20 mouse cellular contexts compared by ENCODE assay signal in the genomic region with DNA sequence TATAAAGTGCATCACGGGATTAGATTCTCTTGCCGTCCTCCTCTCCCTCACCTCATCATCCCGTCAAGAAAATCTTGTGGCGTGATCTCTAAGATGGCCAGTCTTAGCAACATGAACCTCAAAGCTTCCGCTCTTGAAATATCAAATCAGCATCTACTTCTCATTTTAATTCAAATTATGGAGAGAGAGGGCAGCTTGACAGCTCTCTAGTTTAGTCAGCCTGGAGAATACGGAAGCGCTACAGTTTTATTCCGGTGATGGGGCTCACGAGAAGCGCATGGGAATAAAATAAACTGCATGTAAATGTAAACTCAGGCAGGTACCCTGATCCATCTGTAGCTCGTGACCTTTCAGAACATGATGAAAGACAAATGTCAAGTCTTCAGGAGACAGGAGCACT. TPM values are rescaled to one million over a fixed set of nuclear protein-coding genes. Genes with fewer than 3 reads are reported as not detected.
DNase-seq lines count a peak whose midpoint lies in the region; ATAC-seq lines count a peak whose summit lies in the region.
"Had no signal": no experiment of that assay in that cellular context is flagged by ENCODE, and none has a peak within 500 bp of the region (broad histone marks: within the 10 kb centered on the region; RNA-seq: fewer than 3 reads in every experiment).

No protein-coding gene starts in this region.

- H3K36me3 ChIP-seq in midbrain, embryonic 11.5 days (ENCODE audit: control insufficient read depth, insufficient read depth, low read length), result no peaks in the 10 kb centered on the region
- H3K36me3 ChIP-seq in midbrain, embryonic 10.5 days, result no peaks in the 10 kb centered on the region
- H3K36me3 ChIP-seq in midbrain, embryonic 13.5 days, result no peaks in the 10 kb centered on the region
- H3K36me3 ChIP-seq: heart, embryonic 13.5 days; liver, embryonic 13.5 days; neural tube, embryonic 12.5 days had no signal

- no peak overlapping the region for H3K4me2 ChIP-seq in midbrain, embryonic 11.5 days
- H3K4me2 ChIP-seq in midbrain, embryonic 13.5 days (replicated peaks), result peak overlapping the region; percentile 17
- H3K4me2 ChIP-seq: heart, embryonic 13.5 days; liver, embryonic 13.5 days; neural tube, embryonic 12.5 days had no signal

- no peak overlapping the region for H3K4me3 ChIP-seq in midbrain, embryonic 11.5 days (ENCODE audit: low read depth, low read length)
- H3K4me3 ChIP-seq in midbrain, embryonic 10.5 days, result no peak overlapping the region
- H3K4me3 ChIP-seq in midbrain, embryonic 13.5 days (replicated peaks), result no peak overlapping the region
- H3K4me3 ChIP-seq: heart, adult 2 months; heart, embryonic 13.5 days; liver, embryonic 13.5 days; neural tube, embryonic 12.5 days had no signal

- H3K9ac ChIP-seq in midbrain, embryonic 11.5 days (ENCODE audit: low read length), result no peak overlapping the region
- H3K9ac ChIP-seq in midbrain, embryonic 13.5 days (replicated peaks), result no peak overlapping the region
- H3K9ac ChIP-seq: heart, embryonic 13.5 days; liver, embryonic 13.5 days; neural tube, embryonic 12.5 days had no signal

- no peaks in the 10 kb centered on the region for H3K27me3 ChIP-seq in midbrain, embryonic 11.5 days (ENCODE audit: control insufficient read depth, insufficient read depth, low read length)
- H3K27me3 ChIP-seq in midbrain, embryonic 10.5 days (ENCODE audit: low read depth, poor library complexity, severe bottlenecking), result peaks cover 21% of the 10 kb centered on the region
- H3K27me3 ChIP-seq in midbrain, embryonic 13.5 days, result 0 out of 2 replicates have a peak, but pooled peaks cover 1% of the 10 kb centered on the region
- H3K27me3 ChIP-seq: neural tube, embryonic 12.5 days had no signal

- H3K4me1 ChIP-seq in midbrain, embryonic 11.5 days (ENCODE audit: control insufficient read depth, insufficient read depth, low read length), result peaks cover 5% of the 10 kb centered on the region; the same call in 1 of the 2 replicates
- H3K4me1 ChIP-seq in midbrain, embryonic 10.5 days, result peaks cover 10% of the 10 kb centered on the region
- H3K4me1 ChIP-seq in midbrain, embryonic 13.5 days (replicated peaks), result peaks cover 15% of the 10 kb centered on the region
- H3K4me1 ChIP-seq: heart, embryonic 13.5 days; liver, embryonic 13.5 days had no signal

- no peak for DNase-seq in frontal cortex, postnatal 25 days (ENCODE audit: low spot score in 2 of 2)
- DNase-seq in midbrain, embryonic 11.5 days (ENCODE audit: low spot score, missing footprints), result no peak
- no peak for DNase-seq in midbrain, embryonic 10.5 days (ENCODE audit: low spot score)
- no peak for DNase-seq in testis, postnatal 14 days (ENCODE audit: low spot score)
- DNase-seq in yolk sac, embryonic 10.5 days (ENCODE audit: low spot score), result no peak
- DNase-seq: adrenal gland, postnatal 10 days; cerebellum, adult 2 months; cerebellum, postnatal 25 days; gastrocnemius, postnatal 25 days; kidney, postnatal 25 days; liver, embryonic 13.5 days; lung, adult 2 months had no signal

- no peaks in the 10 kb centered on the region for H3K9me3 ChIP-seq in midbrain, embryonic 11.5 days (ENCODE audit: control insufficient read depth, low read length)
- H3K9me3 ChIP-seq in midbrain, embryonic 10.5 days (replicated peaks), result no peaks in the 10 kb centered on the region
- no peaks in the 10 kb centered on the region for H3K9me3 ChIP-seq in midbrain, embryonic 13.5 days
- H3K9me3 ChIP-seq: heart, embryonic 13.5 days; liver, embryonic 13.5 days; neural tube, embryonic 12.5 days had no signal

- no peak overlapping the region for H3K27ac ChIP-seq in midbrain, embryonic 11.5 days (ENCODE audit: low read depth, low read length)
- H3K27ac ChIP-seq in midbrain, embryonic 10.5 days (replicated peaks), result no peak overlapping the region
- H3K27ac ChIP-seq in midbrain, embryonic 13.5 days, result no peak overlapping the region
- H3K27ac ChIP-seq: heart, adult 2 months; heart, embryonic 13.5 days; hindbrain, postnatal 0 days; liver, embryonic 13.5 days; neural tube, embryonic 12.5 days had no signal

- 64% methylated on average over 11 of the region's 11 CpGs for WGBS in midbrain, embryonic 11.5 days
- WGBS in midbrain, embryonic 10.5 days, result 70% methylated on average over 11 of the region's 11 CpGs
- 44% methylated on average over 11 of the region's 11 CpGs for WGBS in midbrain, embryonic 13.5 days

- peak; percentile 70; the same call in 1 of the 2 replicates for ATAC-seq in frontal cortex, adult (ENCODE audit: low TSS enrichment)
- 0 out of 2 replicates have a peak, but pooled peaks have one; percentile 33 for ATAC-seq in midbrain, embryonic 11.5 days (ENCODE audit: low FRiP score)
- ATAC-seq in midbrain, embryonic 13.5 days, result 0 out of 2 replicates have a peak, but pooled peaks have one; percentile 6
- ATAC-seq: forebrain, embryonic 14.5 days; hindbrain, postnatal 0 days; intestine, embryonic 16.5 days had no signal

RNA-seq across cellular contexts. Expression of gene Mgmt, which starts 22.9 kb away (rescaled TPM):
- 3.0 and 3.7 TPM in 2 replicates for polyA plus RNA-seq in midbrain, embryonic 11.5 days (2014; fragmentation: Nextera tagmentation; extraction: Ambion mirVana)
- 3.2 and 4.9 TPM in 2 replicates for polyA plus RNA-seq in midbrain, embryonic 10.5 days (2016; fragmentation: Nextera tagmentation; extraction: Ambion mirVana)
- polyA plus RNA-seq in midbrain, embryonic 13.5 days (2015; fragmentation: Nextera tagmentation; extraction: Ambion mirVana), result 1.1 and 1.6 TPM in 2 replicates

Comparison
In these comparisons a context has a peak if more than half of its experiments do, and no peak if none do; other contexts are left out.
1. ATAC-seq: peak in every context shown above with its lines; median percentile 70 in frontal cortex, adult; 33 in midbrain, embryonic 11.5 days; 6 in midbrain, embryonic 13.5 days.